Mouse (Mus musculus) kidney, embryonic 15.5 days (tissue): Measurements from ENCODE around the gene Trim2. TPM values are rescaled to one million over a fixed set of nuclear protein-coding genes. Genes with fewer than 3 reads are reported as not detected.

Experiments
- polyA plus RNA-seq: library from polyadenylated mRNA; unstranded; fragments of >200 nt; fragmentation: Nextera tagmentation; extraction: Ambion mirVana; gene quantifications from 2 replicates; pipeline ENCODE4 v1.2.1, GENCODE M21; 2015

The Trim2 gene
- polyA plus RNA-seq, 1 experiment from 2014 or later, result 27.8 TPM

Other genes starting within 250 kb of the Trim2 start
- 17.5 and 18.0 TPM in 2 replicates for gene Mnd1, start 151.1 kb downstream of the Trim2 start, polyA plus RNA-seq
- gene Gm6525, start 132.8 kb downstream of the Trim2 start, polyA plus RNA-seq, result 0.51 and 1.1 TPM in 2 replicates
- 3.3 and 5.3 TPM in 2 replicates for gene Fhdc1, start 173.6 kb upstream of the Trim2 start, polyA plus RNA-seq